32 mouse cellular contexts compared by ENCODE assay signal in the genomic region with DNA sequence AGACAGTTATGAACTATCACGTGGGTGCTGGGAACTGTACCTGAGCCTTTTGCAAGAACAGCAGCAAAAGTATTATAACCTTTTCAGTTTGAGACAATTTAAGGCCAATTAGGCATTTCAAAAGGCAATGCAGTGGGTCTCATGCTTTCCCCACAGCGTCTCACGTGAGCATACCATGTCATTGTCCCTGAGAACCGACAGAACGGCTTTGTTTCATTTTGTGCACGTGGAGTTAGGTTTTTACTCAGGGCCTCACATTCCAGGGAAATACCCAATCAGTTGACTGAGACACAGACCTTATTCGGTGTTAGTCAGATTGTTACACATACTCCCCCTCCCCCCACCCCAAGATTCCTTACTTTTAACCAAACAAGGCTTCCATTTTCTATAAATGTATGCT.
"Had no signal": no experiment of that assay in that cellular context is flagged by ENCODE, and none has a peak within 500 bp of the region (broad histone marks: within the 10 kb centered on the region; RNA-seq: fewer than 3 reads in every experiment).

No protein-coding gene starts in this region.

- H3K9ac ChIP-seq: heart, embryonic 12.5 days; heart, embryonic 13.5 days; heart, embryonic 15.5 days; hindbrain, embryonic 12.5 days; hindbrain, embryonic 13.5 days; hindbrain, embryonic 14.5 days; hindbrain, embryonic 15.5 days; intestine, embryonic 15.5 days; kidney, embryonic 15.5 days had no signal

- H3K4me3 ChIP-seq: heart, embryonic 10.5 days; heart, embryonic 12.5 days; heart, embryonic 13.5 days; heart, embryonic 15.5 days; hindbrain, embryonic 10.5 days; hindbrain, embryonic 12.5 days; hindbrain, embryonic 13.5 days; hindbrain, embryonic 15.5 days; intestine, embryonic 15.5 days; kidney, embryonic 15.5 days; layer of hippocampus, adult 2 months; left cerebral cortex, adult 2 months had no signal

- H3K27me3 ChIP-seq: heart, embryonic 12.5 days; heart, embryonic 13.5 days; heart, embryonic 15.5 days; hindbrain, embryonic 12.5 days; hindbrain, embryonic 13.5 days; hindbrain, embryonic 15.5 days; intestine, embryonic 15.5 days; kidney, embryonic 15.5 days had no signal

- DNase-seq: heart, postnatal 10 days; heart, postnatal 14 days; heart, postnatal 36 days; heart, postnatal 4 days; kidney, adult 11 months; kidney, adult 18-20 months; kidney, adult 2 months; kidney, adult 8-10 months; kidney, adult 9 months; kidney, postnatal 10 days; kidney, postnatal 14 days; kidney, postnatal 25 days; kidney, postnatal 36 days; kidney, postnatal 4 days; layer of hippocampus, adult 9-11 months; layer of hippocampus, postnatal 36 days had no signal

- H3K9me3 ChIP-seq: heart, embryonic 10.5 days; heart, embryonic 12.5 days; heart, embryonic 13.5 days; heart, embryonic 15.5 days; hindbrain, embryonic 10.5 days; hindbrain, embryonic 12.5 days; hindbrain, embryonic 13.5 days; hindbrain, embryonic 15.5 days; intestine, embryonic 15.5 days; kidney, embryonic 15.5 days had no signal

- H3K4me1 ChIP-seq: heart, embryonic 10.5 days; heart, embryonic 12.5 days; hindbrain, embryonic 10.5 days; hindbrain, embryonic 12.5 days; hindbrain, embryonic 13.5 days; hindbrain, embryonic 15.5 days; intestine, embryonic 15.5 days had no signal

- H3K36me3 ChIP-seq: heart, embryonic 10.5 days; heart, embryonic 12.5 days; heart, embryonic 13.5 days; heart, embryonic 15.5 days; hindbrain, embryonic 10.5 days; hindbrain, embryonic 12.5 days; hindbrain, embryonic 13.5 days; hindbrain, embryonic 15.5 days; intestine, embryonic 15.5 days; kidney, embryonic 15.5 days had no signal

- H3K4me2 ChIP-seq: heart, embryonic 11.5 days; heart, embryonic 12.5 days; heart, embryonic 13.5 days; heart, embryonic 15.5 days; hindbrain, embryonic 12.5 days; hindbrain, embryonic 13.5 days; hindbrain, embryonic 14.5 days; hindbrain, embryonic 15.5 days; intestine, embryonic 15.5 days; kidney, embryonic 15.5 days had no signal

- H3K27ac ChIP-seq: heart, embryonic 10.5 days; heart, embryonic 13.5 days; heart, embryonic 15.5 days; hindbrain, embryonic 10.5 days; hindbrain, embryonic 12.5 days; hindbrain, embryonic 13.5 days; hindbrain, embryonic 14.5 days; hindbrain, embryonic 15.5 days; hindbrain, postnatal 0 days; intestine, embryonic 15.5 days; kidney, embryonic 15.5 days; kidney, postnatal 0 days; layer of hippocampus, adult 2 months; left cerebral cortex, adult 2 months had no signal
